Mouse (Mus musculus) ES-Bruce4 (cell line): ENCODE measurements around the gene Cux1. TPM values are rescaled to one million over a fixed set of nuclear protein-coding genes. Genes with fewer than 3 reads are reported as not detected.
"Not testable (repeated sequence)": the region's sequence is repeated elsewhere in the genome, so short reads cannot be mapped to it uniquely, and the experiment has no call there.

ENCODE experiments used
- H3K27ac ChIP-seq: 2 replicates; pipeline ENCODE4 v1.5.1; 2012; ENCODE audit warnings: low read length, inconsistent platforms; ENCODE audit not compliant: insufficient read depth
- H3K27me3 ChIP-seq: 2 replicates; pipeline ENCODE4 v1.6.1; 2012; ENCODE audit warnings: mild to moderate bottlenecking, low read length, inconsistent platforms; ENCODE audit not compliant: control insufficient read depth, poor library complexity, insufficient read depth, severe bottlenecking
- H3K36me3 ChIP-seq: 2 replicates; pipeline ENCODE4 v1.6.1; 2012; ENCODE audit warnings: inconsistent platforms, mild to moderate bottlenecking, low read length, moderate library complexity; ENCODE audit not compliant: control insufficient read depth, poor library complexity, insufficient read depth, severe bottlenecking
- H3K4me1 ChIP-seq: one replicate; pipeline ENCODE4 v1.8.1; 2011; ENCODE audit warnings: low read length; ENCODE audit not compliant: control insufficient read depth, insufficient read depth
- H3K4me3 ChIP-seq: 2 replicates; pipeline ENCODE4 v1.5.1; 2011; ENCODE audit warnings: low read depth, mild to moderate bottlenecking, low read length
- H3K9ac ChIP-seq: 2 replicates; pipeline ENCODE4 v1.6.1; 2012; ENCODE audit warnings: low read depth, mild to moderate bottlenecking, inconsistent platforms; ENCODE audit not compliant: poor library complexity, severe bottlenecking
- H3K9me3 ChIP-seq: replicated peaks from 2 replicates; pipeline ENCODE4 v1.6.1; 2012; ENCODE audit warnings: mild to moderate bottlenecking, low read length, inconsistent platforms; ENCODE audit not compliant: control insufficient read depth, poor library complexity, insufficient read depth, severe bottlenecking
- CTCF ChIP-seq: IDR thresholded peaks from one replicate; pipeline ENCODE4 v1.8.1; 2011; ENCODE audit warnings: low read depth, low read length
- EP300 ChIP-seq: IDR thresholded peaks from 2 replicates; pipeline ENCODE4 v1.6.1; 2011; ENCODE audit warnings: low read depth, low read length; ENCODE audit not compliant: insufficient read depth
- POLR2A ChIP-seq: IDR thresholded peaks from one replicate; pipeline ENCODE4 v1.8.1; 2011; ENCODE audit warnings: low read length; ENCODE audit not compliant: insufficient read depth
- polyA plus RNA-seq: library from polyadenylated mRNA; stranded (reverse); fragments of >200 nt; gene quantifications from 2 replicates; pipeline ENCODE4 v1.2.4, GENCODE M21; 2011; ENCODE audit warnings: low read depth; ENCODE audit not compliant: missing spikeins, insufficient read depth, insufficient read length

The Cux1 gene
- polyA plus RNA-seq, 1 experiment, result 37.0 TPM

DNA sequence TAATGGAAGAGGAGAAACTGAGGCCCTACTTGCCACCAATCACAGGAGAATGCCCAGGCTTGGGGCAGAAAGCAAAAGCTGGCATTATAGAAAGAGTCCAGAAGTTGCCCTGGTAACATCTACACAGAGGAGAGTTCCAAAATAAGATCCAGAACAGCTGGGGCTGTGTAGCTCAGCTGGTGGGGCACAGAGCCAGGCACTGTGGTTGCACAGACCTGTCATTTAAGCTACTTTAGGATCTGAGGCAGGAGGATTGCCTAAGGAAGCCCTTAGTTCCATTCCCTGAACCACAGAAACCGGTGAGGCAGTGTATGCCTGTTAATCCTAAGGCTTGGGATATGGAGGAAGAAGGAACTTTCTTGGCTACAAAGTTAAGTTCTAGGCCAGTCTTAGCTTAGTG lies 92.1 kb downstream of the Cux1 start:
- H3K4me1 ChIP-seq, result no peaks in the 10 kb centered on the region
- no peak overlapping the region for H3K9ac ChIP-seq
- no peaks in the 10 kb centered on the region for H3K27me3 ChIP-seq
- no peaks in the 10 kb centered on the region for H3K36me3 ChIP-seq
- no peak overlapping the region for H3K27ac ChIP-seq
- H3K9me3 ChIP-seq, result no peaks in the 10 kb centered on the region
- H3K4me3 ChIP-seq, result no peak overlapping the region
- TF ChIP-seq EP300 (no peak), POLR2A (no peak), CTCF (no peak)

DNA sequence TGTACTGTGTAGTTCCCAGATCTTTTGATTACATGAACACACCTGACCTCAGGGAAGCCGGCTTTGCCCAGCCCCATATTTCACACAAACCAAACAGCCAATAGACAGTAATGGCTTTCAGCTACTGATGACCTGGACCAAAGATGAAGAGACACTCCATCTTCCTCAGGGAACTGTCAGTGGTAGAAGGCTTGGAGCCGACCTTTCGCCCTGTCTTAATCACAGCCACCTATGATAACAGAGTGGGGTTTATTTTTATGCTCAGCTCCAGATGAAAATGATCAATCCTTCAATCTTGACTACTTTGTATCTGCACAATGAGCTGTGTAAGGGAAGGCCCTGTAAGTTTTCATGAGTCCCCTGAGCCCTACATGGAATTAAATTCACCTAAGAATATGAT lies 93.2 kb downstream of the Cux1 start:
- H3K27ac ChIP-seq, result no peak overlapping the region
- H3K9me3 ChIP-seq, result no peaks in the 10 kb centered on the region
- H3K27me3 ChIP-seq, result no peaks in the 10 kb centered on the region
- H3K4me1 ChIP-seq, result no peaks in the 10 kb centered on the region
- H3K36me3 ChIP-seq, result no peaks in the 10 kb centered on the region
- no peak overlapping the region for H3K9ac ChIP-seq
- H3K4me3 ChIP-seq, result no peak overlapping the region
- TF ChIP-seq CTCF (no peak), EP300 (no peak), POLR2A (no peak)

- Histone ChIP-seq H3K36me3 (no peaks in the 10 kb centered on the region), H3K4me3 (no peak overlapping the region), H3K4me1 (no peaks in the 10 kb centered on the region), H3K9me3 (no peaks in the 10 kb centered on the region), H3K27me3 (no peaks in the 10 kb centered on the region), H3K27ac (no peak overlapping the region), H3K9ac (no peak overlapping the region)
- TF ChIP-seq EP300 (no peak), POLR2A (no peak), CTCF (no peak)
Measured at GRCm38 (mm10) chr5:136473337-136473736, 94.0 kb downstream of the Cux1 start.

GRCm38 (mm10) chr5:136472846-136473245 lies 94.4 kb downstream of the Cux1 start:
- H3K27me3 ChIP-seq, result no peaks in the 10 kb centered on the region
- TF ChIP-seq EP300 (no peak), CTCF (no peak), POLR2A (no peak)
- H3K9ac ChIP-seq, result no peak overlapping the region
- no peaks in the 10 kb centered on the region for H3K4me1 ChIP-seq
- H3K9me3 ChIP-seq, result no peaks in the 10 kb centered on the region
- H3K36me3 ChIP-seq, result no peaks in the 10 kb centered on the region
- no peak overlapping the region for H3K27ac ChIP-seq
- no peak overlapping the region for H3K4me3 ChIP-seq

DNA sequence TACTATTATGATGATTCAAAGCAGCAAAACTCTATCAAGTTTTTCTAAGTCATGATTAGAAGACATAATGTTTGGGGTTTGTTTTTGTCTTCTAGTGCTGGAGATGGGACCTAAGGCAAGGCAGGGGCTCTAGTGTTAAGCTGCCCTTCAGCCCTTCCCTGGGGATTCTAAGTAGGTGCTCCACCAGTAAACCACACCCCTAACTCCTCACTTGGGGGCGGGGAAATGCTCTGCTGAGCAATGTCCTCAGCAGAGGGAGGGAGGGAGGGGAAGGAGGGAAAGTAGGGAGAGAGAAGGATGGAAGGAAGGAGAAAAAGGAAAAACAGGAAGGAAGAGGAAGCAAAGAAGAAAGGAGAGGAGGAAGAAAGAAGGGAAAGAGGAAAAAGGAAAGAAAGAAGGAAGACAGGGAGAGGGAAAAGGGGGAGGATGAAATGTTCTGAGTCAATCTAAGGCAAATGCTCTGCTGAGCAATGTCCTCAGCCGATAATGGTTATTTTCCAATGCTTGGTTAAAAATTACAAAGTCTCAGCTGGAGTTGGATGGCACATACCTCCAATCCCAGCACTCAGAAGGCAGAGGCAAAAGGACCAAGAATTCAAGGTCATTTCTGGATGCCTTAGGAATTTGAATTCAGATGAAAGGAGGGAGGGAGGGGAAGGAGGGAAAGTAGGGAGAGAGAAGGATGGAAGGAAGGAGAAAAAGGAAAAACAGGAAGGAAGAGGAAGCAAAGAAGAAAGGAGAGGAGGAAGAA lies 96.1 kb downstream of the Cux1 start:
- H3K36me3 ChIP-seq, H3K9me3 ChIP-seq, H3K27ac ChIP-seq, H3K4me3 ChIP-seq, H3K4me1 ChIP-seq, H3K9ac ChIP-seq, H3K27me3 ChIP-seq: not testable (repeated sequence)

DNA sequence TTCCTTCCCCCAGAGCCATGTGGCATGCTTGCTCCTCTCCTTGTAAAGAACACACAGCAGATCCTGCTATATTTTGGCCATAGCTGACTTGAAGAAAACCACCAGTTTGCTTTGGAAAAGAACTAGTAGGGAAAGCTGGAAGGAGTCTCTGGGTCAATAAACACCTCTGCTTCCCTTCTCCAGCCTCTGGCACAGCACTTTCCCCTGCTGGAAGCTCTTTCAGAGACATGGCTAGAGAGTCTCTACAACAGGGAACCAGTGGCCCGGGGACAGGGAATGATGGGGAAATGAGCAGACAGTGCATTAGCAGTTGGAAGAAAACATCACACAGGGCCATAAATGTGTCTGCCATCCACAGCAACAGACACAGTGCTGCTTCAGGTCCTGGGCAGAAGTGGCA lies 98.0 kb downstream of the Cux1 start:
- H3K4me1 ChIP-seq, result no peaks in the 10 kb centered on the region
- H3K36me3 ChIP-seq, result no peaks in the 10 kb centered on the region
- H3K27me3 ChIP-seq, result no peaks in the 10 kb centered on the region
- no peaks in the 10 kb centered on the region for H3K9me3 ChIP-seq
- no peak overlapping the region for H3K27ac ChIP-seq
- no peak overlapping the region for H3K9ac ChIP-seq
- TF ChIP-seq EP300 (no peak), CTCF (no peak), POLR2A (no peak)
- no peak overlapping the region for H3K4me3 ChIP-seq
